22 mouse cellular contexts compared by ENCODE assay signal in genomic region chr8:46146173-46146572, GRCm38 (mm10). TPM values are rescaled to one million over a fixed set of nuclear protein-coding genes. Genes with fewer than 3 reads are reported as not detected.
DNase-seq lines count a peak whose midpoint lies in the region; ATAC-seq lines count a peak whose summit lies in the region.
"Had no signal": no experiment of that assay in that cellular context is flagged by ENCODE, and none has a peak within 500 bp of the region (broad histone marks: within the 10 kb centered on the region; RNA-seq: fewer than 3 reads in every experiment).

No protein-coding gene starts in this region.

- 27% methylated on average over 3 of the region's 3 CpGs for WGBS in embryonic facial prominence, embryonic 14.5 days
- 18% methylated on average over 3 of the region's 3 CpGs for WGBS in embryonic facial prominence, embryonic 10.5 days
- 17% methylated on average over 3 of the region's 3 CpGs for WGBS in heart, embryonic 14.5 days
- WGBS in kidney, embryonic 16.5 days, result 27% methylated on average over 3 of the region's 3 CpGs

- intact Hi-C loops in heart, postnatal 36 days (cut with DNase I), result no loop called here

- peak; percentile 33 for DNase-seq in embryonic facial prominence, embryonic 14.5 days (ENCODE audit: low spot score)
- DNase-seq in embryonic facial prominence, embryonic 10.5 days (ENCODE audit: low spot score), result no peak
- DNase-seq in heart, postnatal 36 days, result no peak
- DNase-seq in kidney, postnatal 36 days, result no peak
- peak; percentile 36 for DNase-seq in Muller cell, postnatal 12 days (ENCODE audit: inconsistent ontology term)
- no peak for DNase-seq in left cerebral cortex, adult 11 months (ENCODE audit: low spot score)
- DNase-seq: adrenal gland, postnatal 14 days; cerebellum, adult 9-10 months; gastrocnemius, postnatal 36 days; kidney, postnatal 4 days; left cerebral cortex, postnatal 4 days; lung, adult 18-20 months; midbrain, embryonic 14.5 days; retina, postnatal 1 day; thymus, postnatal 14 days had no signal

- no peaks in the 10 kb centered on the region for H3K27me3 ChIP-seq in embryonic facial prominence, embryonic 14.5 days (replicated peaks; ENCODE audit: control insufficient read depth, insufficient read depth, low read length)
- H3K27me3 ChIP-seq in embryonic facial prominence, embryonic 10.5 days (replicated peaks; ENCODE audit: low read depth, poor library complexity, severe bottlenecking), result peaks cover 16% of the 10 kb centered on the region
- no peaks in the 10 kb centered on the region for H3K27me3 ChIP-seq in heart, embryonic 14.5 days (ENCODE audit: control insufficient read depth, insufficient read depth, low read length)
- no peaks in the 10 kb centered on the region for H3K27me3 ChIP-seq in kidney, embryonic 16.5 days (ENCODE audit: insufficient read depth, low read length)

- no peak overlapping the region for H3K27ac ChIP-seq in embryonic facial prominence, embryonic 14.5 days (replicated peaks; ENCODE audit: low read depth, low read length)
- no peak overlapping the region for H3K27ac ChIP-seq in embryonic facial prominence, embryonic 10.5 days (replicated peaks)
- no peak overlapping the region for H3K27ac ChIP-seq in heart, embryonic 14.5 days (replicated peaks in 1 of 2; ENCODE audit: control insufficient read depth in 1 of 2, insufficient read depth in 1 of 2, low read depth in 2 of 2, low read length in 2 of 2)
- H3K27ac ChIP-seq in kidney, embryonic 16.5 days (ENCODE audit: low read length), result no peak overlapping the region
- H3K27ac ChIP-seq: forebrain, embryonic 10.5 days; neural tube, embryonic 13.5 days had no signal

- H3K4me1 ChIP-seq in embryonic facial prominence, embryonic 14.5 days (ENCODE audit: control insufficient read depth, insufficient read depth, low read length), result peaks cover 7% of the 10 kb centered on the region
- peaks cover 44% of the 10 kb centered on the region for H3K4me1 ChIP-seq in embryonic facial prominence, embryonic 10.5 days
- peaks cover 12 to 20% of the 10 kb centered on the region in 2 experiments for H3K4me1 ChIP-seq in heart, embryonic 14.5 days (ENCODE audit: control insufficient read depth in 2 of 2, insufficient read depth in 2 of 2, low read length in 2 of 2)
- peaks cover 17% of the 10 kb centered on the region for H3K4me1 ChIP-seq in kidney, embryonic 16.5 days (ENCODE audit: insufficient read depth, low read length)

- no peaks in the 10 kb centered on the region for H3K9me3 ChIP-seq in embryonic facial prominence, embryonic 14.5 days (ENCODE audit: control insufficient read depth, low read length)
- H3K9me3 ChIP-seq in embryonic facial prominence, embryonic 10.5 days, result no peaks in the 10 kb centered on the region
- no peaks in the 10 kb centered on the region for H3K9me3 ChIP-seq in heart, embryonic 14.5 days (ENCODE audit: control insufficient read depth, low read length)
- no peaks in the 10 kb centered on the region for H3K9me3 ChIP-seq in kidney, embryonic 16.5 days (ENCODE audit: low read length)
- H3K9me3 ChIP-seq: forebrain, embryonic 10.5 days; neural tube, embryonic 13.5 days had no signal

- H3K4me2 ChIP-seq in embryonic facial prominence, embryonic 14.5 days (ENCODE audit: low read depth, low read length), result no peak overlapping the region
- peak overlapping the region; percentile 22; the same call in 1 of the 2 replicates for H3K4me2 ChIP-seq in heart, embryonic 14.5 days (ENCODE audit: low read length)
- H3K4me2 ChIP-seq in kidney, embryonic 16.5 days (replicated peaks; ENCODE audit: low read depth, low read length), result no peak overlapping the region
- H3K4me2 ChIP-seq: liver, embryonic 11.5 days; neural tube, embryonic 13.5 days had no signal

- H3K4me3 ChIP-seq in embryonic facial prominence, embryonic 14.5 days (ENCODE audit: low read depth, low read length), result no peak overlapping the region
- H3K4me3 ChIP-seq in embryonic facial prominence, embryonic 10.5 days, result no peak overlapping the region
- H3K4me3 ChIP-seq in heart, embryonic 14.5 days (ENCODE audit: control insufficient read depth in 1 of 2, insufficient read depth in 1 of 2, low read depth in 1 of 2, low read length in 2 of 2), result no peak overlapping the region
- H3K4me3 ChIP-seq in kidney, embryonic 16.5 days (ENCODE audit: low read length), result no peak overlapping the region
- H3K4me3 ChIP-seq: forebrain, embryonic 10.5 days; myocyte; neural tube, embryonic 13.5 days had no signal

- no peaks in the 10 kb centered on the region for H3K36me3 ChIP-seq in embryonic facial prominence, embryonic 14.5 days (ENCODE audit: control insufficient read depth, insufficient read depth, low read length)
- H3K36me3 ChIP-seq in embryonic facial prominence, embryonic 10.5 days (replicated peaks), result no peaks in the 10 kb centered on the region
- H3K36me3 ChIP-seq in heart, embryonic 14.5 days (ENCODE audit: control insufficient read depth, insufficient read depth, low read length), result no peaks in the 10 kb centered on the region
- no peaks in the 10 kb centered on the region for H3K36me3 ChIP-seq in kidney, embryonic 16.5 days (ENCODE audit: insufficient read depth, low read length)
- H3K36me3 ChIP-seq: forebrain, embryonic 10.5 days; neural tube, embryonic 13.5 days had no signal

- ATAC-seq in embryonic facial prominence, embryonic 14.5 days (ENCODE audit: low read depth), result no peak
- ATAC-seq in heart, embryonic 14.5 days (ENCODE audit: insufficient number of reproducible peaks, insufficient read depth, low FRiP score, low read depth), result no peak
- ATAC-seq in kidney, embryonic 16.5 days (ENCODE audit: low FRiP score, low TSS enrichment), result no peak
- ATAC-seq: intestine, postnatal 0 days had no signal

- no peak overlapping the region for H3K9ac ChIP-seq in embryonic facial prominence, embryonic 14.5 days (ENCODE audit: low read depth, low read length)
- H3K9ac ChIP-seq in heart, embryonic 14.5 days (ENCODE audit: low read length), result no peak overlapping the region
- H3K9ac ChIP-seq in kidney, embryonic 16.5 days (replicated peaks; ENCODE audit: low read length), result 0 out of 2 replicates have a peak overlapping the region, but pooled peaks have one; percentile 11
- H3K9ac ChIP-seq: neural tube, embryonic 13.5 days had no signal

RNA-seq across cellular contexts. Expression of gene Cfap97, which starts 5.4 kb away (rescaled TPM):
- 22.9 and 26.0 TPM in 2 replicates for polyA plus RNA-seq in embryonic facial prominence, embryonic 14.5 days (2014; fragmentation: Nextera tagmentation; extraction: Ambion mirVana)
- polyA plus RNA-seq in embryonic facial prominence, embryonic 10.5 days (2016; fragmentation: Nextera tagmentation; extraction: Ambion mirVana), result 20.2 and 25.1 TPM in 2 replicates
- polyA plus RNA-seq in heart, embryonic 14.5 days (2014; fragmentation: Nextera tagmentation; extraction: Ambion mirVana), result 19.5 and 21.8 TPM in 2 replicates
- total RNA-seq in heart, postnatal 36 days (2021), result 10 to 100 TPM; 11.2 to 13.3 TPM
- polyA plus RNA-seq in kidney, embryonic 16.5 days (2015; fragmentation: Nextera tagmentation; extraction: Ambion mirVana), result 19.6 and 25.2 TPM in 2 replicates

RNA-seq across cellular contexts. Expression of gene Snx25, which starts 5.8 kb away (rescaled TPM):
- 9.6 and 9.8 TPM in 2 replicates for polyA plus RNA-seq in embryonic facial prominence, embryonic 14.5 days (2014; fragmentation: Nextera tagmentation; extraction: Ambion mirVana)
- polyA plus RNA-seq in embryonic facial prominence, embryonic 10.5 days (2016; fragmentation: Nextera tagmentation; extraction: Ambion mirVana), result 3.0 and 4.1 TPM in 2 replicates
- 6.8 and 8.8 TPM in 2 replicates for polyA plus RNA-seq in heart, embryonic 14.5 days (2014; fragmentation: Nextera tagmentation; extraction: Ambion mirVana)
- 10 to 100 TPM; 10.5 to 10.8 TPM for total RNA-seq in heart, postnatal 36 days (2021)
- polyA plus RNA-seq in kidney, embryonic 16.5 days (2015; fragmentation: Nextera tagmentation; extraction: Ambion mirVana), result 4.5 and 5.9 TPM in 2 replicates

Comparison
In these comparisons a context has a peak if more than half of its experiments do, and no peak if none do; other contexts are left out.
1. DNase-seq: peak in embryonic facial prominence, embryonic 14.5 days (single experiment) and Muller cell, postnatal 12 days (single experiment); none in embryonic facial prominence, embryonic 10.5 days (single experiment), heart, postnatal 36 days (0 of 2), kidney, postnatal 36 days (0 of 2) and left cerebral cortex, adult 11 months (single experiment).